Mouse (Mus musculus): Measurements from ENCODE around the gene Sema5b. TPM values are rescaled to one million over a fixed set of nuclear protein-coding genes. Genes with fewer than 3 reads are reported as not detected.

Sema5b gene
- polyA plus RNA-seq, 1 experiment: not detected

GRCm38 (mm10) chr16:35573586-35573985, 32.6 kb downstream of the Sema5b start:
- TF ChIP-seq CTCF (IDR thresholded peaks at IDR 0.05; ENCODE audit: control insufficient read depth, insufficient read depth, low read length) (no peak), POLR2A (IDR thresholded peaks at IDR 0.05; ENCODE audit: borderline replicate concordance, control insufficient read depth, low read depth, low read length) (no peak)
- 91% methylated on average over 3 of the region's 3 CpGs for WGBS
- no peaks in the 10 kb centered on the region for H3K4me1 ChIP-seq (ENCODE audit: control insufficient read depth, insufficient read depth, low read length)
- H3K27ac ChIP-seq (ENCODE audit: control insufficient read depth, insufficient read depth, low read depth, low read length, poor library complexity): no peak overlapping the region
- H3K4me3 ChIP-seq (replicated peaks; ENCODE audit: control insufficient read depth, low read depth, low read length): no peak overlapping the region

GRCm38 (mm10) chr16:35577181-35577941, 36.4 kb downstream of the Sema5b start:
- TF ChIP-seq CTCF (IDR thresholded peaks at IDR 0.05; ENCODE audit: control insufficient read depth, insufficient read depth, low read length) (no peak), POLR2A (IDR thresholded peaks at IDR 0.05; ENCODE audit: borderline replicate concordance, control insufficient read depth, low read depth, low read length) (no peak)
- Histone ChIP-seq H3K4me3 (replicated peaks; ENCODE audit: control insufficient read depth, low read depth, low read length) (no peak overlapping the region), H3K27ac (ENCODE audit: control insufficient read depth, insufficient read depth, low read depth, low read length, poor library complexity) (no peak overlapping the region), H3K4me1 (ENCODE audit: control insufficient read depth, insufficient read depth, low read length) (no peaks in the 10 kb centered on the region)
- WGBS: 87% methylated on average over 11 of the region's 11 CpGs

GRCm38 (mm10) chr16:35581299-35581698, 40.4 kb downstream of the Sema5b start:
- Histone ChIP-seq H3K4me1 (ENCODE audit: control insufficient read depth, insufficient read depth, low read length) (no peaks in the 10 kb centered on the region), H3K4me3 (replicated peaks; ENCODE audit: control insufficient read depth, low read depth, low read length) (no peak overlapping the region), H3K27ac (ENCODE audit: control insufficient read depth, insufficient read depth, low read depth, low read length, poor library complexity) (no peak overlapping the region)
- TF ChIP-seq CTCF (IDR thresholded peaks at IDR 0.05; ENCODE audit: control insufficient read depth, insufficient read depth, low read length) (no peak), POLR2A (IDR thresholded peaks at IDR 0.05; ENCODE audit: borderline replicate concordance, control insufficient read depth, low read depth, low read length) (no peak)
- 73% methylated on average over 7 of the region's 7 CpGs for WGBS

- WGBS: 59% methylated on average over 4 of the region's 4 CpGs
- no peak overlapping the region for H3K27ac ChIP-seq (ENCODE audit: control insufficient read depth, insufficient read depth, low read depth, low read length, poor library complexity)
- TF ChIP-seq CTCF (IDR thresholded peaks at IDR 0.05; ENCODE audit: control insufficient read depth, insufficient read depth, low read length) (no peak), POLR2A (IDR thresholded peaks at IDR 0.05; ENCODE audit: borderline replicate concordance, control insufficient read depth, low read depth, low read length) (no peak)
- H3K4me3 ChIP-seq (replicated peaks; ENCODE audit: control insufficient read depth, low read depth, low read length): no peak overlapping the region
- no peaks in the 10 kb centered on the region for H3K4me1 ChIP-seq (ENCODE audit: control insufficient read depth, insufficient read depth, low read length)
These were observed 42.7 kb downstream of the Sema5b start for GRCm38 (mm10) chr16:35583551-35584080.

GRCm38 (mm10) chr16:35585126-35585694, 44.3 kb downstream of the Sema5b start:
- H3K4me1 ChIP-seq (ENCODE audit: control insufficient read depth, insufficient read depth, low read length): no peaks in the 10 kb centered on the region
- WGBS: 86% methylated on average over 8 of the region's 8 CpGs
- H3K27ac ChIP-seq (ENCODE audit: control insufficient read depth, insufficient read depth, low read depth, low read length, poor library complexity): no peak overlapping the region
- H3K4me3 ChIP-seq (replicated peaks; ENCODE audit: control insufficient read depth, low read depth, low read length): no peak overlapping the region
- TF ChIP-seq POLR2A (IDR thresholded peaks at IDR 0.05; ENCODE audit: borderline replicate concordance, control insufficient read depth, low read depth, low read length): no peak
- no peak for TF ChIP-seq CTCF (IDR thresholded peaks at IDR 0.05; ENCODE audit: control insufficient read depth, insufficient read depth, low read length)

- Histone ChIP-seq H3K27ac (ENCODE audit: control insufficient read depth, insufficient read depth, low read depth, low read length, poor library complexity) (no peak overlapping the region), H3K4me1 (ENCODE audit: control insufficient read depth, insufficient read depth, low read length) (no peaks in the 10 kb centered on the region), H3K4me3 (replicated peaks; ENCODE audit: control insufficient read depth, low read depth, low read length) (no peak overlapping the region)
- WGBS: 77% methylated on average over 8 of the region's 8 CpGs
- TF ChIP-seq POLR2A (IDR thresholded peaks at IDR 0.05; ENCODE audit: borderline replicate concordance, control insufficient read depth, low read depth, low read length) (no peak), CTCF (IDR thresholded peaks at IDR 0.05; ENCODE audit: control insufficient read depth, insufficient read depth, low read length) (no peak)
These were observed 46.3 kb downstream of the Sema5b start for GRCm38 (mm10) chr16:35587046-35587779.

GRCm38 (mm10) chr16:35587866-35588465, 47.0 kb downstream of the Sema5b start:
- TF ChIP-seq POLR2A (IDR thresholded peaks at IDR 0.05; ENCODE audit: borderline replicate concordance, control insufficient read depth, low read depth, low read length) (no peak), CTCF (IDR thresholded peaks at IDR 0.05; ENCODE audit: control insufficient read depth, insufficient read depth, low read length) (no peak)
- Histone ChIP-seq H3K4me1 (ENCODE audit: control insufficient read depth, insufficient read depth, low read length) (no peaks in the 10 kb centered on the region), H3K27ac (ENCODE audit: control insufficient read depth, insufficient read depth, low read depth, low read length, poor library complexity) (no peak overlapping the region), H3K4me3 (replicated peaks; ENCODE audit: control insufficient read depth, low read depth, low read length) (no peak overlapping the region)
- 21% methylated on average over 20 of the region's 20 CpGs for WGBS
